Mouse (Mus musculus): ENCODE data around the gene Cacna1a. TPM values are rescaled to one million over a fixed set of nuclear protein-coding genes. Genes with fewer than 3 reads are reported as not detected.
"Not testable (repeated sequence)": the region's sequence is repeated elsewhere in the genome, so short reads cannot be mapped to it uniquely, and the experiment has no call there.

Gene Cacna1a
- polyA plus RNA-seq, 1 experiment from 2014 or later = 6.3 TPM

DNA sequence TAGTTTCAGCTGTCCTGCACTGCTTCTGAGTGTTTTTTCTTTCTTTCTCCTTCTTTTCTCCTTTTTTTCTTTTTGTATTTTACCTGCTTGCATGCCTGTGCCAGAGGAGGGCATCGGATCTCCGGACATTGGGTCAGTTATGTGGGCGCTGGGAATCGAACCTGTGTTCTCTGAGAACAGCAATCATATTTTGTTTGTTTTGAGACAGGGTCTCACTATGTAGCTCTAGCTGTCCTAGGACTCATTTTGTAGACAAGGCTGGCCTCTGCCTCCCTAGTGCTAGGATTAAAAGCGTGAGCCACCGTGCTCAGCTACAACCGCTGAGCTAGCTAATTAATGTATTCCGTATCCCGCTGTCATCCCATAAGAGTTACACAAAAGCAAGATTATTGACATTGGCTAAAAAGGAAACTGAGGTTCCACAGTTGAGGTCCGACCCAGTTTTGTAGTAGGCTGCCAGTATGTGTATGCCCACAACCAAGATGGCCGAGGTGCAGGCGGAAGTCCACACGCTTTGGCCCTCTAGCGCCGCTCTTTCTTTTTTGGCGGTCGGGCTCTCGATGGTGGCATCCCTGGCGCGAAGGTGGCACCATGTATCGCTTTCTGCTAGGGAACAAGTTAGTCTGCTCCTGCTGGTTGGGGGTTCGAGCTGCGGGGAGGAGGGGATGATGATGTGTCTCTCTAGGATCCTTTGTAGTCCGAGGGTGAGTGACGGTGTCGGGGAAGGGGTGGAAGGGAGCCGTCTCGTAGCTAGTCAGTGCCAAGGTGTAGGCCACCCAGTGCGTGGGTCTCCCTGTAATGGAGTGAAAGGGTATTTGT lies 276.5 kb downstream of the Cacna1a start:
- H3K27ac ChIP-seq (ENCODE audit: low read depth, low read length) = peak overlapping the region; percentile 80
- DNase-seq (ENCODE audit: low spot score, missing footprints) = peak; percentile 99
- under 1% methylated on average over 29 of the region's 29 CpGs for WGBS

DNA sequence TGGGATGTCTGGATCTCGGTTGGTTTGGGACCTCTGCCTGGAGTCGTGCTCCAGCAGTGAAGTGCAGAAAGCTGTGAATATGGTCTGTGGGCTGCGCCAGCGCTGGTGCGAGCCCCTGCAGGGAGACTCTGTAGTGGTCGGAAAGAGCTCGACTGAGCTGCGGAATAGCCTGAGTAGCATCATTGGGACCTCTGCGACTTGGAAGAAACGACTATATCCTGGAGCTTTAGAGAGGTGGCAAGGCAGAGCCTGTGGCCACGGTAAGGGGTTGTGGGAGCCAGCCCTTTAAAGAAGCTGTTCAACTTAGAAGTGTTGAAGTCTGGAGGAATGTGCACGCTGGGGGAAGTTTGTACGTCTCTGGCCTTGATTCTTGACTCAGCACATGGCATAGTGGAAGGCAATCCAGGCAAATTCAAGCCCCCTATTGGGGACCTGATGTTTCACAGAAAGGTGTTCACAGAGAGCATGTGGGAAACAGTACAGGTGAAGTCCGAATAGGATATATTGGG lies 277.2 kb downstream of the Cacna1a start:
- Histone ChIP-seq H3K9ac (ENCODE audit: low read length) (peak overlapping the region; percentile 68), H3K4me2 (peak overlapping the region; percentile 99), H3K9me3 (ENCODE audit: control insufficient read depth, low read length) (no peaks in the 10 kb centered on the region), H3K4me1 (ENCODE audit: control insufficient read depth, insufficient read depth, low read length) (peaks cover 26% of the 10 kb centered on the region), H3K27ac (ENCODE audit: low read depth, low read length) (peak overlapping the region; percentile 50), H3K4me3 (ENCODE audit: low read depth, low read length) (peak overlapping the region; percentile 59), H3K27me3 (ENCODE audit: control insufficient read depth, insufficient read depth, low read length) (no peaks in the 10 kb centered on the region), H3K36me3 (ENCODE audit: control insufficient read depth, insufficient read depth, low read length) (peaks cover 6% of the 10 kb centered on the region)
- DNase-seq (ENCODE audit: low spot score, missing footprints) (no peak), ATAC-seq (ENCODE audit: low FRiP score) (no peak)
- WGBS = 3% methylated on average over 14 of the region's 14 CpGs

More for the DNA sequence above, 276.5 kb downstream of the Cacna1a start:
- no peaks in the 10 kb centered on the region for H3K9me3 ChIP-seq (ENCODE audit: control insufficient read depth, low read length)
- peaks cover 3% of the 10 kb centered on the region; the same call in 1 of the 2 replicates for H3K36me3 ChIP-seq (ENCODE audit: control insufficient read depth, insufficient read depth, low read length)
- no peaks in the 10 kb centered on the region for H3K27me3 ChIP-seq (ENCODE audit: control insufficient read depth, insufficient read depth, low read length)
- H3K9ac ChIP-seq (ENCODE audit: low read length) = peak overlapping the region; percentile 68
- peaks cover 32% of the 10 kb centered on the region for H3K4me1 ChIP-seq (ENCODE audit: control insufficient read depth, insufficient read depth, low read length)
- ATAC-seq (ENCODE audit: low FRiP score) = peak; percentile 51
- peak overlapping the region; percentile 99 for H3K4me2 ChIP-seq
- peak overlapping the region; percentile 59 for H3K4me3 ChIP-seq (ENCODE audit: low read depth, low read length)

DNA sequence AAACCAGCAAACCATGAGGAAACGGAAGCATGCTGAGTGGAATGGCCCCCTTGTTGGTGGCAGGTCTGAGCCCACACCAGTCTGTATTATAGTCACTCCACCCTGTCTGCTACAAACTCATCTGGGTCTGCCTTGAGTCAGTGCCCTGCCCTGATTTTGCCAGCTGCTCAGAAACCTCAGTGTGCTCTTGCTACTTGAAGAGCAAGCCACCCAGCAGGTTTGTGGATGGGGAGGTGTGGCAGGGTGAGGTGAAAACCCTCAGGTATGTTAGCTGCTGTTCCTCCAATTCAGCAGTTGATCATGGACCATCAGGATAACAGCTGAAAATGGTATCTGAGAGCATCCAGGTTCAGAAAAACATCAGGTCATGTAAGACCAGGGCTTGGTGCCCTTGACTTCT lies 279.8 kb downstream of the Cacna1a start:
- H3K4me3 ChIP-seq (ENCODE audit: low read depth, low read length) = no peak overlapping the region
- DNase-seq (ENCODE audit: low spot score, missing footprints) (no peak), ATAC-seq (ENCODE audit: low FRiP score) (no peak)
- peaks cover 8% of the 10 kb centered on the region for H3K4me1 ChIP-seq (ENCODE audit: control insufficient read depth, insufficient read depth, low read length)
- H3K36me3 ChIP-seq (ENCODE audit: control insufficient read depth, insufficient read depth, low read length) = peaks cover 6% of the 10 kb centered on the region
- H3K4me2 ChIP-seq = no peak overlapping the region
- H3K27ac ChIP-seq (ENCODE audit: low read depth, low read length) = no peak overlapping the region
- no peak overlapping the region for H3K9ac ChIP-seq (ENCODE audit: low read length)
- 78% methylated on average over 1 of the region's 1 CpGs for WGBS
- H3K9me3 ChIP-seq (ENCODE audit: control insufficient read depth, low read length) = no peaks in the 10 kb centered on the region
- no peaks in the 10 kb centered on the region for H3K27me3 ChIP-seq (ENCODE audit: control insufficient read depth, insufficient read depth, low read length)

DNA sequence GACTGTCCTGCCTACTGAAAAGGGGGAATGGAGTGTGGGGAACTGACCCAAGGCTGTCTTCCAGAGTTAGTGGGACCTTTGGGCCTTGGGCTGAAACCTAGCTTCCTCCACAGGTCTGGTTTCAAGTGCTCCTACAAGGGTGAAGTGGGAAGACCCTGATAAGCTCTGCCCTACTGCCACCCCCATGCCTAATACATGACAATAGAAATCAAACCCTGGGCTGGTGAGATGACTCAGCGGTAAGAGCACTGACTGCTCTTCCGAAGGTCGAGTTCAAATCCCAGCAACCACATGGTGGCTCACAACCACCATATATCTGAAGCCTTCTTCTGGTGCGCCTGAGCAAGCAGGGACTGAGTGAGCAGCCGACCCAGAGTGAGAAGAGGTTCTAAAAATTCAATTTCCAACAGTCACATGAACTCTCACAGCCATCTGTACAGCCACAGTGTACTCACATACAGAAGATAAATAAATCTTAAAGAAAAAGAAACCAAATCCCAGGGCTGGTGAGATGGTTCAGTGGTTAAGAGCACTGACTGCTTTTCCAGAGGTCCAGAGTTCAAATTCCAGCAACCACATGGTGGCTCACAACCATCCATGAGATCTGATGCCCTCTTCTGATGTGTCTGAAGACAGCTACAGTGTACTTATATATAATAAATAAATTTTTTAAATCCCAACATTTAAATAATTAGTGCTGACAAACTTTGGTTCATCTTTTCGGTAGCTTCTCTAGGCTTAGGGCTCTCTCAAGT lies 280.7 kb downstream of the Cacna1a start:
- H3K4me2 ChIP-seq = no peak overlapping the region
- no peak overlapping the region for H3K4me3 ChIP-seq (ENCODE audit: low read depth, low read length)
- H3K9ac ChIP-seq (ENCODE audit: low read length) = no peak overlapping the region
- no peaks in the 10 kb centered on the region for H3K9me3 ChIP-seq (ENCODE audit: control insufficient read depth, low read length)
- DNase-seq (ENCODE audit: low spot score, missing footprints) (no peak), ATAC-seq (ENCODE audit: low FRiP score) (no peak)
- H3K36me3 ChIP-seq (ENCODE audit: control insufficient read depth, insufficient read depth, low read length) = peaks cover 6% of the 10 kb centered on the region
- peaks cover 4% of the 10 kb centered on the region; the same call in 1 of the 2 replicates for H3K4me1 ChIP-seq (ENCODE audit: control insufficient read depth, insufficient read depth, low read length)
- H3K27me3 ChIP-seq (ENCODE audit: control insufficient read depth, insufficient read depth, low read length) = no peaks in the 10 kb centered on the region
- 83% methylated on average over 6 of the region's 6 CpGs for WGBS
- H3K27ac ChIP-seq (ENCODE audit: low read depth, low read length) = no peak overlapping the region

GRCm38 (mm10) chr8:84670295-84671006 lies 282.2 kb downstream of the Cacna1a start:
- H3K27ac ChIP-seq (ENCODE audit: low read depth, low read length); H3K9ac ChIP-seq (ENCODE audit: low read length); H3K4me3 ChIP-seq (ENCODE audit: low read depth, low read length); ATAC-seq (ENCODE audit: low FRiP score); H3K27me3 ChIP-seq (ENCODE audit: control insufficient read depth, insufficient read depth, low read length); H3K9me3 ChIP-seq (ENCODE audit: control insufficient read depth, low read length); H3K4me1 ChIP-seq (ENCODE audit: control insufficient read depth, insufficient read depth, low read length); H3K4me2 ChIP-seq; DNase-seq (ENCODE audit: low spot score, missing footprints): not testable (repeated sequence)
- 92% methylated on average over 5 of the region's 5 CpGs for WGBS
- peaks cover 13% of the 10 kb centered on the region for H3K36me3 ChIP-seq (ENCODE audit: control insufficient read depth, insufficient read depth, low read length)

DNA sequence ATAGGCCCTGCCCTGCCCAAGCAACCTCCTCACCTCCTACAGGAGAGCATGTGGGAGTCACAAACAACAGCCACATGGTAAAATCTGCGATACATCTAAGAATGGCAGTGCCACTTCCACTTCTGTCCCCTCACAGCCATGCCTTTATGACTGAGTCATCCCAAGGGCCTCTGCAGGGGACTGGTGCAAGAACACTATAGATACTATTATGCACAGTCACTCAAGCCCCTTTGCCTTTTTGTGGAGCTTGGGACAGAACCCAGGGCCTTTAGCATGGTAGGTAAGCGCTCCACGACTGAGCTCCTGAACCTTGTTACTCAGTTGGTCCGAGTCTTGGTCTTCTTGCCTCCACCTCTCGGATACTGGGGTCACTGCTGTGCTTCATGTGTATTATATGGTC lies 289.1 kb downstream of the Cacna1a start:
- Histone ChIP-seq H3K27me3 (ENCODE audit: control insufficient read depth, insufficient read depth, low read length) (no peaks in the 10 kb centered on the region), H3K4me1 (ENCODE audit: control insufficient read depth, insufficient read depth, low read length) (no peaks in the 10 kb centered on the region), H3K4me3 (ENCODE audit: low read depth, low read length) (no peak overlapping the region), H3K36me3 (ENCODE audit: control insufficient read depth, insufficient read depth, low read length) (peaks cover 8% of the 10 kb centered on the region), H3K9me3 (ENCODE audit: control insufficient read depth, low read length) (no peaks in the 10 kb centered on the region), H3K4me2 (no peak overlapping the region), H3K27ac (ENCODE audit: low read depth, low read length) (no peak overlapping the region), H3K9ac (ENCODE audit: low read length) (no peak overlapping the region)
- WGBS = 95% methylated on average over 5 of the region's 5 CpGs
- ATAC-seq (ENCODE audit: low FRiP score) (no peak), DNase-seq (ENCODE audit: low spot score, missing footprints) (no peak)

DNA sequence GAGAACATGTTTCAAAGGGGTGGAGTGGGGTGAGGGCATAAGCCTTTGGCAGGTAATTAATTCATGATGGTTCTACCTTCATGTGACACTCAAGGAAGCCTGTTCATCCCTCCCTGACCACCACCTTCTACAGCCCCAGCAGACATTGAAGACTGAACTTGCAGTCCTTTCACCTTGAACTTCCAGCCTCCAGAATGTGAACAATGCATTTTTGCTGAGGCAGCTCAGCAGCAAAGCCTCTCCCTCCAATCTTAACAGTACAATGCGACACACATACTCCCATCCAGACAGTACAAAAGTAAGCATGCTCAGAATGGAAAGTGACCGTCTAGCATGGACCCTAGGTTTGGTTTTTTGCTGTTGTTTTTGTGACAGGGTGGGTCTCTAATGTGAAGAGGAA lies 293.2 kb downstream of the Cacna1a start:
- no peak overlapping the region for H3K4me2 ChIP-seq
- no peak overlapping the region for H3K4me3 ChIP-seq (ENCODE audit: low read depth, low read length)
- no peaks in the 10 kb centered on the region for H3K36me3 ChIP-seq (ENCODE audit: control insufficient read depth, insufficient read depth, low read length)
- no peak overlapping the region for H3K27ac ChIP-seq (ENCODE audit: low read depth, low read length)
- no peak overlapping the region for H3K9ac ChIP-seq (ENCODE audit: low read length)
- H3K4me1 ChIP-seq (ENCODE audit: control insufficient read depth, insufficient read depth, low read length) = peaks cover 8% of the 10 kb centered on the region
- DNase-seq (ENCODE audit: low spot score, missing footprints) (no peak), ATAC-seq (ENCODE audit: low FRiP score) (no peak)
- WGBS = 92% methylated on average over 2 of the region's 2 CpGs
- H3K27me3 ChIP-seq (ENCODE audit: control insufficient read depth, insufficient read depth, low read length) = no peaks in the 10 kb centered on the region
- no peaks in the 10 kb centered on the region for H3K9me3 ChIP-seq (ENCODE audit: control insufficient read depth, low read length)

DNA sequence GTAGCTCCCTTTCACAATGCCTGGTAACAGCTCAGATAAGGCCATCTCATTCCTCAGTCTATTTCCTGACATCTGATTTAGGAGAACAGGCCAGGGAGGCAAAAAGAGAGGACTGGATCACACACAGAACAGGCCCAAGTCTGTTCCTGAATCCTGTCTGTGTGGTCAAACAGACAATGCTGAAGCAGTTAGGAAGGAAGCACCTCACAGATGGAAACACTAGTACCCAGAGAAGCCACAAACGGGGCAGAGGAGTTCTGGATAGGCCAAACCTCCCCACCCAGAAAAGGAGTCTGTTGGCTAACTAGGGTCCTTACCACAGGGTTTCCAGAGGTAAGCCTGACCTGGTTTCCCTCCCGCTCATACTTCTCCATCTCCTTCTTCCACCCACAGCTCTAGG lies 294.0 kb downstream of the Cacna1a start:
- Histone ChIP-seq H3K27ac (ENCODE audit: low read depth, low read length) (no peak overlapping the region), H3K36me3 (ENCODE audit: control insufficient read depth, insufficient read depth, low read length) (no peaks in the 10 kb centered on the region), H3K27me3 (ENCODE audit: control insufficient read depth, insufficient read depth, low read length) (no peaks in the 10 kb centered on the region), H3K9ac (ENCODE audit: low read length) (no peak overlapping the region), H3K9me3 (ENCODE audit: control insufficient read depth, low read length) (no peaks in the 10 kb centered on the region), H3K4me2 (no peak overlapping the region), H3K4me1 (ENCODE audit: control insufficient read depth, insufficient read depth, low read length) (peaks cover 12% of the 10 kb centered on the region), H3K4me3 (ENCODE audit: low read depth, low read length) (no peak overlapping the region)
- DNase-seq (ENCODE audit: low spot score, missing footprints) (no peak), ATAC-seq (ENCODE audit: low FRiP score) (no peak)
- WGBS = 88% methylated on average over 2 of the region's 2 CpGs
